Mouse (Mus musculus) skeletal muscle tissue, adult 2 months (tissue): ENCODE data around the gene Adamts20.

Experiments used
- DNase-seq: peaks from one replicate; pipeline ENCODE4 v3.0.0-alpha.2; 2012; ENCODE audit warnings: low read depth, low spot score

Adamts20 gene

DNA sequence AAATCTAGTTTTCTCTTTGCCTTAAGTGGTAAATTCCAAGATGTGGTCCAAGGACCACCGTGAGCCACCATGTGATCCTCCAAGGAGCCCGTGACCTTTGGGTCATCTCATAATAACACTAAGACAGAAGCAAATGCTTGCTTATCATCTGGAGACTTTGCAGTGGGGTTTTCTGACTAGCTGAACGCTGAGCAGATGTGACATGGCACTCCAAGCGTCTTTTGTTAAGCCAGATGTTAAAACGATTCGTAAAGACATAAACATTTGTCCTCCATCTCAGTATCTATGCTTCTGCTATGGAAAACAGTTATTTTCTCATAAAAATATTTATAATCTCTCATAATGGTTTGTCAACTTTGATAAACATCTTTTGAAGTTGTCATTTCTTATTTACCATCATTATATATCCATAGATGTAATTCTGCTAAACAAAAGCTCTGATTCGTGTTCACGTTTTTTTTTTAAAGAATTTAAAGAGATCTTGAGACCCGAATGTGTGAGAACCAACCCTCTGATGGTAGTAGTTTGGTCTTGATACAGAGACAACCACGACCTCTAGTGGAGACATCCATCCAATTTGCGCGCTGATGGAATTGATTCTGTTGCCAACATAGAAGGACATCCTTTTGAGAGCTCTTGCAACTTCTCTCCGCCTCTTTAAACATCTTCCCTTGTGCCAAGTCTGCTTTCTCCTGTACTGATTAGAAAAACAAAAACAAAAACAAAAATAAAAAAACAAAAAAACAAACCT is 212.1 kb downstream of the Adamts20 start:
- no peak for DNase-seq

DNA sequence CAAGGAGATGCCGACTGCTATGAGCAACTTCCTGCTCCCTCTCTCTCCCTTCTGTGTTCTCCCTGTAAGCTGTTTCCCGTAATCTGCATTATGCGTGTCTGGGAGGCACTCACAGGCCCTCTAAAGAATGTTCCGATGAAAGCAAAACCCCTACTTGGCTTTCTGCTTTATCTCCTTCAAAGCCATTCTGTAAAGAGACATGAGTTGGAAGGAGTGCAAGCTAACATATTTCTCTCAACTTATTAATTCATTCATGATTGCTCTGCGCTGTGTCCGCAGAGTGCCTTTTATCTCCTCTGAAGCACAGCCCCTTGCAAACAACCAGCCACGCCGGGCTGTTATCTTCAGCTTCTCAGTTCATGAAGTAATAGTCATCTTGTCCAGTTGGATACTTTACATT is 215.5 kb downstream of the Adamts20 start:
- DNase-seq: no peak

DNA sequence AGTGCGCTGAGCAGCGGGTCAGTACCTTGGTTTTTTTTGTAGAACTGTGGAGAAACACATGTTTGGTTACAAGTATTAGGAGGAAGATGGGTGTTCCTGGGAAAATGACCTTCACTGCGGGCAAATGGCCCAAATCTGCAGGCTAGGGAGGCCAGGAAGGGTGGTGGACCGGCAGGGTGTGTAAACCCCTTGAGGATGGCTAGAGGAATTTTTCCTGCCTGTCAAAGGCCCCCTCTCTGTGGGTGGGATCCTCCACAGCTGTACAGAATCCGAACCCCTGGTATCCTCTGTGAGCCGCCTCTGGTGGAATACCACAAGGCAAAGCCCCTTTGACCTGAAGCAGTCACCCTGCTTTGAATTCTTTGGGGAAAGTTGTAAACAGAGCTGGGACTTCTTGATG is 216.8 kb downstream of the Adamts20 start:
- DNase-seq: peak; percentile 49

DNA sequence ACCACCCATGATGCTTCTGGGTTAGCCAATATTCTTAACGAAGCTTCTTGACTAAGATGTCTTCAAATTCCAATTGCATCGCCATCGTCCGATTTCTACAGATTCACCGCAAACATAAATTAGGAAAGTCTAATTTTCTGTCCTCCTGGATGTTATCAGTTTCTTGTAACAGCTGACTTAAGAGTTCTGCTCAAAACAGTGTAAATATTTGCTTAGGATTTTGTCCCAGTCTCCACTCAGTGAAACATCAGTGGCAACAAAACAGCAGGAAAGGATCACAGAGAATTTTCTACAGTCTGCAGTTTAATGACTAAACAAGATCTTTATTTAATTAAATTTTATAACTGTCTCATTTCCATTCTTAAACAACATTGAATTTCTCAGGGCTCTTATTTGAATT is 218.5 kb downstream of the Adamts20 start:
- no peak for DNase-seq

GRCm38 (mm10) chr15:94244336-94244735 is 220.9 kb downstream of the Adamts20 start:
- no peak for DNase-seq

DNA sequence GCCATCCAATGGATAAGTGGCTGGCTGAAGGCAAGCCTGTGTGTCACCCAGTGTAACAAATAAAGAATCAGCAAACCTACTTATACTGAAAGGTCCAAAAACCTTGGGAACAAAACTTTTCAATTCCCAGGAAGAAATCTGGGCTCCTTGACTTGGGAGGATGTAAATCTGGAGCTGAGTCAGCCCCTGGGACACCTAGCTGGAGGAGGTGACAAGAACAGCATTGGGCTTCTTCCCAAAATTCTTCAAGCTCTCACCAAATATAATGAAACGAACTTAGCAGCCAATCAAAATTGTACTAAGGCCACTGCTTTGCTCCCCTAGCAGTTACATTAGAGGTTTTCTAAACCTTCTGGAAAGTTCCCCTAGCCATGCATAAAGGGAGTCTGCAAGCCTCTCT is 223.1 kb downstream of the Adamts20 start:
- DNase-seq: no peak

GRCm38 (mm10) chr15:94239637-94240036 is 225.6 kb downstream of the Adamts20 start:
- DNase-seq: no peak

GRCm38 (mm10) chr15:94239127-94239526 is 226.1 kb downstream of the Adamts20 start:
- DNase-seq: no peak

GRCm38 (mm10) chr15:94238058-94238876 is 227.0 kb downstream of the Adamts20 start:
- DNase-seq: no peak

- DNase-seq: no peak
Observed at GRCm38 (mm10) chr15:94236726-94237125, 228.5 kb downstream of the Adamts20 start.

DNA sequence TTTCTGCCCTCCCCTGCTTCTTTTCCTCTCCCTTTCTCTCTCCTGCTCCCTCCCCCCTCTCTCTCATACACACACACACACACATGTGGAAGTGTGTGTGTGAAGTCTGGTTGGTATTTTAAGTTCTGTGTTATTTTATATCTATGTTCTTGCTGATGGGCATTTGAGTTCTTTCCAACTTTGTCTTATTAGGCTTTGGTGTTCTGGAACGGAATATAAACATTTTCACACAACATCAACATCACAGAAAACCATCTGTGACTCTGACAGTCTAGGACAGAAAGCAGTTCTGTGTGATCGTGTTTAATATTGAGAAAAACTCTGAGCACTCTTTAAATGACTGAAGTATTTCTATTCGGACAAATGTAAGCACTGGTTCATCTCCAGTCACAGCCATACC is 229.1 kb downstream of the Adamts20 start:
- no peak for DNase-seq

DNA sequence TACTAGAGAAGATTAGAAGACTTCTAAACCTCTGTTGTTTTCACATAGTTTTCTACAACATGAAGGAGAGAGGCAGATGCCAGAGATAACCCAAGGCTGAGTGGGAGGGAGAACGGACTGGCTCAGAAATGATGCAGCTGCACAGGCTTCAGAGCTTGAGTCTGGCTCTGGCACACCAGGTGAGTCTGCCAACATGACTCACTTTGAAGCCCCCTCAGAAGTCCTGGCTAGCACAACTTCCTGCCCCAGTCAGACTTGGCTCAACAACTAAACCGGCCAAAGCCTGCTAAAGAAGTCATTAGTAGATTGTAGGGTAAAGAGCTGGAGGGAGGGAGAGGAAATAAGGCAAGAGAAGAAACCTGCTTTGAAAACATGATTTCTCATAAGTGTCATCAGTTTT is 230.0 kb downstream of the Adamts20 start:
- no peak for DNase-seq

DNA sequence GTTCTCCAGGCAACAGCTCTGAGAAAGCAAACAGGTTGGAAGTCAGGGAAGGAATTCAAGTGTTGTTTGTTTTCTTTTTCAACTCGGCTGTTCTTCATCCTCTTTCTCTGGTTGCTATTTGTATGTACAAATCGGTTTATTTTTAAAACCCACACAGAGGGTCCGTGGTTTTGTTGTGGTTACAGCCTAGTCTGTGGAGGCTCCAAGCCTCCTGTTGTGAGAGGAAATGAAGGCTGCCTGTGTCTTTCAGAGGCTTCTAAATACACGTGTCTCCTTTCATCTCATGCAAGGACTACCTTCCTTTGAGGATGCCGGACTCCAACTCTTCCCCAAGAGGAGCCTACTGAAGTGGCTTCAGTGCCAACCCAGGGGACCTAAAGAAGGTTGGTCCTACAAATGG is 234.0 kb downstream of the Adamts20 start:
- no peak for DNase-seq

DNA sequence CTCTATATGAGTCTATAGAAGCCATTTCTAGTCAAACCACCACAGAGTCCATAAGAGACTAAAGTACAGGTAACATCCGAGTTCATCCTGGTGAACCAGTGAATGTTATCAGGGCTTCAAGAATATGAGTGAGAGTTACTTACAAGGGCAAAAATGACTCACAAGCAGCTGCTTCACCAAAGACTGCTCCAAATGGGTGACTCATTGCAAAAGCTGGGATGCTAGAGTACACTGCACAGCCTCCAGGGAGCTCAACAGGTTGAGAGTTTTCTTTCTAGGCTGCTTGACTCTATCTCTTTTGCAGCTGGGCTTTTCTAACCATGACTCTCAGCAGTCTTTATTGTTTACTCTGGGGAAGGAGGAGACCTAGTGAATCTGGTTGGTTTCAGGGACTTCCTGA is 237.8 kb downstream of the Adamts20 start:
- DNase-seq: peak; percentile 34

DNA sequence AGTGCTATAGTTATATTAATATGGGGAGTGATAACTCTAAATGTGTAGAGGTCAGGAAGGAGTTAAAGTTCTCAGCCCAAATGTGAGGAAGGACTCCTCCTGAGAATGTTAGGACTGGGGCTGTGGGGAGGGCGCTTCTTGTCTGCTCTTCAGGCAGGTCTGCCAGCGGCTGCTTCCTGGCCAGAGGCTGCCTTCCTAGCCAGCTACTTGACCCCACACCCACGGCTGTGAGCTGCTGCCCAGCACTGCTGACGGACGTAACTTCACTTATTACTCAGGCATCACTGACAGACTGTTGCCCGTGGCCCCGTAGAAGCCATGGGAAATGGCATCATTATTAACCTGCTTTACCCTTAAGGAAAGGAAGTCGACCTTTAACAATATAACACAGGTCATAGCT is 242.1 kb downstream of the Adamts20 start:
- DNase-seq: no peak

- peak; percentile 11 for DNase-seq
Observed at GRCm38 (mm10) chr15:94220686-94221085, 244.5 kb downstream of the Adamts20 start.
